Mouse (Mus musculus): ENCODE results near the gene Adtrp. TPM values are rescaled to one million over a fixed set of nuclear protein-coding genes. Genes with fewer than 3 reads are reported as not detected.

Gene Adtrp
- polyA plus RNA-seq, 1 experiment from 2014 or later = 0.45 TPM

DNA sequence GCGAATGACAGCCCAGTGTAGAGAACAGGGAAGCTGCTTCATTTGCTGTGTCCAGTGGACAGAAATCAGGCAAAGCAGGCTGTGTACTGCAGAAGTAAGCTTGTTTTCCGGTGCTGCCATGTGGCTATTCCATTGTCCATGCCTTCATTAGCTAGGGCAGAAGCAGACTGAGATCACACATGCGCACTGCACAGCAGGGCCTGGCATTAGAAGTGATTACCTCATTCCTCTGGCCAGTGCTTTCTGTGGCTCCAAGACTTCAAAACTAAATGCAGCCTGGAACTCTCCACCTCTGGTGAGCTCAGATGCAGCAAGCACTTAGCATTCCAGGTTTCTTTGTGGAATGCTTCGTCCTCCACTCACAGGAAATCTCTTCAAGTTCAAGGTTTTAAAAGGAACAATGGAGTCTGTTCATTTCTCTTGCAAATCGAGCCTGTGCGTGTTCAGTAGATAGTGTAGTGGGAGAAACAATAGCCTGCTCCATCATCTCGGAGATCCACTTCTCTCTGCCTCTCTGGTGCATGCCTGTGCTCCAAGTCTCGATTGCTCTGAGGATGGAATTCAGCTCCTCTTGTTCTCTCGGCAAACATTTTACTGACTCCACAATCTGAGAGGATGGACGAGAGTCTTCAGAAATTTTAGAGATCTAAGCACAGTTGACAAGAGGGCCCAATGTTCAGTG, 109.7 kb downstream of the Adtrp start:
- Histone ChIP-seq H3K36me3 (replicated peaks; ENCODE audit: control insufficient read depth, insufficient read depth, low read depth, low read length) (no peaks in the 10 kb centered on the region), H3K27ac (replicated peaks; ENCODE audit: low read depth, low read length) (no peak overlapping the region), H3K27me3 (ENCODE audit: control insufficient read depth, insufficient read depth, low read length) (no peaks in the 10 kb centered on the region), H3K9me3 (replicated peaks; ENCODE audit: control insufficient read depth, low read length) (no peaks in the 10 kb centered on the region), H3K4me3 (ENCODE audit: low read depth, low read length) (no peak overlapping the region), H3K4me2 (ENCODE audit: low read depth, low read length) (no peak overlapping the region), H3K9ac (replicated peaks; ENCODE audit: low read length) (no peak overlapping the region), H3K4me1 (ENCODE audit: control insufficient read depth, insufficient read depth, low read length) (no peaks in the 10 kb centered on the region)
- ATAC-seq (replicated peaks; ENCODE audit: insufficient number of reproducible peaks, low FRiP score, low TSS enrichment, low read depth) (no peak), DNase-seq (ENCODE audit: low spot score) (peak; percentile 30)
- 67% methylated on average over 10 of the region's 10 CpGs for WGBS

DNA sequence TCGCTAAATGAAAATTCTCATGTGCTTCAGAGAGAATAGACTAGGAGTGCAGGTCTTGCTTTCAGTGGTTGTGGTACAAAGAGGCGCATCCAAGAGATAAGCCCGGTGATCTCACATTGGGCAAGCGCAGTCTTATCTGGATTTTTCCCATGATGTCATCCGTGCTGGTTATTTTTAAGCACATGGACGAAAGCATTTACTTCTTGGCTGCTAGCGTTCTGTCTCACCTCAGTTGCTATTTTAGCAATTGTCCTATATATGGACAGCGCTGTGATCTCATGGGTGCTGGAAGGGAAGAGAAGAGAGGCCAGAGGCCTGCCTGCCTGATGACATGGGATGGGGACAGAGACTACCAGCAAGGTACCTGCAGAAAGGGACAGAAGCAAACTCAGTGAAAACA, 117.8 kb downstream of the Adtrp start:
- H3K27me3 ChIP-seq (ENCODE audit: control insufficient read depth, insufficient read depth, low read length) = no peaks in the 10 kb centered on the region
- H3K36me3 ChIP-seq (replicated peaks; ENCODE audit: control insufficient read depth, insufficient read depth, low read depth, low read length) = no peaks in the 10 kb centered on the region
- no peak overlapping the region for H3K4me2 ChIP-seq (ENCODE audit: low read depth, low read length)
- 94% methylated on average over 8 of the region's 8 CpGs for WGBS
- H3K27ac ChIP-seq (replicated peaks; ENCODE audit: low read depth, low read length) = no peak overlapping the region
- ATAC-seq (replicated peaks; ENCODE audit: insufficient number of reproducible peaks, low FRiP score, low TSS enrichment, low read depth) = no peak
- no peak overlapping the region for H3K4me3 ChIP-seq (ENCODE audit: low read depth, low read length)
- H3K4me1 ChIP-seq (ENCODE audit: control insufficient read depth, insufficient read depth, low read length) = no peaks in the 10 kb centered on the region
- H3K9me3 ChIP-seq (replicated peaks; ENCODE audit: control insufficient read depth, low read length) = no peaks in the 10 kb centered on the region
- DNase-seq (ENCODE audit: low spot score) = no peak
- H3K9ac ChIP-seq (replicated peaks; ENCODE audit: low read length) = no peak overlapping the region

DNA sequence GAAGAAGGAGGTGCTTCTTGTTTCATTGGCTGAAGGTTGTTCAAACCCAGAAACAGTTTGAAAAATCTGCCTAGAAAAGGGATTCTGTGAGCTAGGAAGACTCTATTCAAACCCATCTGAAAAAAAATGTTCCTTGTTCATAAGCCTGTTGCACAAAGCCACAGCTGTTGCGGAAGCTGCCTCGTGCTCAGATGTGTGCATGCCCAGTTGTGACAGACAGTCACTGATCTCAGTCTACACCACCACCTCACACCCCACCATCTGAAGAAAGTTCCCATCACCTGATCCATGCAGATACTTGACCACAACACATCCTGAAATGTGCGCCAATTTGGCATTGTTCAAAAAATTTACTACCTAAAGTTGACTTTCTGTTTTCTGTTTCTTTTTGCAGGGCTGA, 119.7 kb downstream of the Adtrp start:
- ATAC-seq (replicated peaks; ENCODE audit: insufficient number of reproducible peaks, low FRiP score, low TSS enrichment, low read depth) (no peak), DNase-seq (ENCODE audit: low spot score) (no peak)
- Histone ChIP-seq H3K9ac (replicated peaks; ENCODE audit: low read length) (no peak overlapping the region), H3K27me3 (ENCODE audit: control insufficient read depth, insufficient read depth, low read length) (no peaks in the 10 kb centered on the region), H3K4me2 (ENCODE audit: low read depth, low read length) (no peak overlapping the region), H3K36me3 (replicated peaks; ENCODE audit: control insufficient read depth, insufficient read depth, low read depth, low read length) (no peaks in the 10 kb centered on the region), H3K27ac (replicated peaks; ENCODE audit: low read depth, low read length) (no peak overlapping the region), H3K4me1 (ENCODE audit: control insufficient read depth, insufficient read depth, low read length) (no peaks in the 10 kb centered on the region), H3K9me3 (replicated peaks; ENCODE audit: control insufficient read depth, low read length) (no peaks in the 10 kb centered on the region), H3K4me3 (ENCODE audit: low read depth, low read length) (no peak overlapping the region)
- 91% methylated on average over 3 of the region's 3 CpGs for WGBS

DNA sequence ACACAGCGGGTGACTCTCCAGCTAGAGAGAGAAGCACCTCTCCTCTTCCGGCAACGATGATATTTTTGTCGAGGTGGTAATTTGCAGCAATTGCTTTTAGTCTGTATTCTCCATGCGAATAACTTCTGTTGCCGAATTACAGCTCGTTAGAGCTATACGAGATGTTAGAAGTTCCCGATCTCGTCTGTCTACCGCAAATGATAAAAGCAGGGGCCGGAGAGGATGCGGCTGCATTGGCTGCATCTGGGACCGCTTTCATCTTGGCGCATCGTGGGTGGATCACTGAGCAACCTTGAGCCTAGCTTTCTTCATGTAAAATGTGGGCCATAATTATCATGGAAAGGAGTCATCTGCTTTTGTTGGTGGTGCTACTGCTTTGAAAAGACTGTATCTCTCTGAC, 128.2 kb downstream of the Adtrp start:
- DNase-seq (ENCODE audit: low spot score) (no peak), ATAC-seq (replicated peaks; ENCODE audit: insufficient number of reproducible peaks, low FRiP score, low TSS enrichment, low read depth) (no peak)
- no peak overlapping the region for H3K4me3 ChIP-seq (ENCODE audit: low read depth, low read length)
- no peaks in the 10 kb centered on the region for H3K9me3 ChIP-seq (replicated peaks; ENCODE audit: control insufficient read depth, low read length)
- no peak overlapping the region for H3K9ac ChIP-seq (replicated peaks; ENCODE audit: low read length)
- no peaks in the 10 kb centered on the region for H3K4me1 ChIP-seq (ENCODE audit: control insufficient read depth, insufficient read depth, low read length)
- no peaks in the 10 kb centered on the region for H3K27me3 ChIP-seq (ENCODE audit: control insufficient read depth, insufficient read depth, low read length)
- no peak overlapping the region for H3K27ac ChIP-seq (replicated peaks; ENCODE audit: low read depth, low read length)
- no peak overlapping the region for H3K4me2 ChIP-seq (ENCODE audit: low read depth, low read length)
- WGBS = 92% methylated on average over 16 of the region's 16 CpGs
- no peaks in the 10 kb centered on the region for H3K36me3 ChIP-seq (replicated peaks; ENCODE audit: control insufficient read depth, insufficient read depth, low read depth, low read length)

DNA sequence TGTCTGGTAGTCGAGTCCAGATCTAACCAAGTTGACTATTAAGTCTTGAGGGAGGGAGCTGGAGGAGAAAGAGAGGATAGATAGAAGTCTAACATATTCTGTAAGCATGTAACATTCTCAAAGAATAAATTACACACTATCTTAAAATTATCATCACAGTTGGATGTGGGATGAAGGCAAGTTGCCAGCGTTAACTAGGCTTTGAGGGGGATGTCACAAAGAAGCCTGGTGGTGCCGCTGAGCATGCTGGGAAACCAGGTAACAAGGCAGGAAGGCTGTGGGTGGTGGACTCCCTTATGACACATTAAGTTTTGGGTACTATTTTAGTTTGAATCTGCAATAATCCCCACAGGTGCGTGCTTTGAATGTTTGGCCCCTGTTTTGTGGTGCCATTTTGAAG, 129.4 kb downstream of the Adtrp start:
- no peaks in the 10 kb centered on the region for H3K27me3 ChIP-seq (ENCODE audit: control insufficient read depth, insufficient read depth, low read length)
- H3K9ac ChIP-seq (replicated peaks; ENCODE audit: low read length) = no peak overlapping the region
- DNase-seq (ENCODE audit: low spot score) = no peak
- H3K36me3 ChIP-seq (replicated peaks; ENCODE audit: control insufficient read depth, insufficient read depth, low read depth, low read length) = no peaks in the 10 kb centered on the region
- WGBS = 90% methylated on average over 4 of the region's 4 CpGs
- ATAC-seq (replicated peaks; ENCODE audit: insufficient number of reproducible peaks, low FRiP score, low TSS enrichment, low read depth) = no peak
- no peak overlapping the region for H3K27ac ChIP-seq (replicated peaks; ENCODE audit: low read depth, low read length)
- no peak overlapping the region for H3K4me3 ChIP-seq (ENCODE audit: low read depth, low read length)
- H3K9me3 ChIP-seq (replicated peaks; ENCODE audit: control insufficient read depth, low read length) = no peaks in the 10 kb centered on the region
- H3K4me1 ChIP-seq (ENCODE audit: control insufficient read depth, insufficient read depth, low read length) = no peaks in the 10 kb centered on the region
- H3K4me2 ChIP-seq (ENCODE audit: low read depth, low read length) = no peak overlapping the region

Other genes with a start within 250 kb of the Adtrp start
- gene Tmem170b, start 241.8 kb downstream of the Adtrp start, polyA plus RNA-seq (2014; fragmentation: Nextera tagmentation; extraction: Ambion mirVana) = 11.5 and 12.9 TPM in 2 replicates
- gene Hivep1, start 204.3 kb upstream of the Adtrp start, polyA plus RNA-seq (2014; fragmentation: Nextera tagmentation; extraction: Ambion mirVana) = 13.1 and 13.4 TPM in 2 replicates